Mouse (Mus musculus) heart, embryonic 12.5 days (tissue): ENCODE data around the gene Ina. TPM values are rescaled to one million over a fixed set of nuclear protein-coding genes. Genes with fewer than 3 reads are reported as not detected.
"Not testable (repeated sequence)": the region's sequence is repeated elsewhere in the genome, so short reads cannot be mapped to it uniquely, and the experiment has no call there.

Experiments
- ATAC-seq: fragments of 200-750 bp; cut with Nextera tagmentation; 2 replicates; pipeline ENCODE4 v1.8.0; 2017; ENCODE audit warnings: moderate TSS enrichment, moderate library complexity; ENCODE audit not compliant: insufficient number of reproducible peaks, low FRiP score
- H3K27ac ChIP-seq: fragments of 300-500 bp; sonication (generic); 2 replicates; pipeline ENCODE4 v1.5.1; 2016; ENCODE audit warnings: mild to moderate bottlenecking, moderate library complexity; ENCODE audit not compliant: poor library complexity, severe bottlenecking
- H3K27me3 ChIP-seq: fragments of 300-500 bp; sonication (generic); replicated peaks from 2 replicates; pipeline ENCODE4 v1.6.1; 2016; ENCODE audit warnings: mild to moderate bottlenecking, moderate library complexity
- H3K36me3 ChIP-seq: fragments of 300-500 bp; sonication (generic); 2 replicates; pipeline ENCODE4 v1.6.1; 2016; ENCODE audit warnings: mild to moderate bottlenecking, moderate library complexity
- H3K4me1 ChIP-seq: fragments of 300-500 bp; sonication (generic); replicated peaks from 2 replicates; pipeline ENCODE4 v1.6.1; 2016; ENCODE audit warnings: mild to moderate bottlenecking
- H3K4me2 ChIP-seq: fragments of 300-500 bp; sonication (generic); 2 replicates; pipeline ENCODE4 v1.6.1; 2016; ENCODE audit warnings: mild to moderate bottlenecking, moderate library complexity
- H3K4me3 ChIP-seq: fragments of 300-500 bp; sonication (generic); 2 replicates; pipeline ENCODE4 v1.5.1; 2016; ENCODE audit warnings: mild to moderate bottlenecking
- H3K9ac ChIP-seq: fragments of 300-500 bp; sonication (generic); 2 replicates; pipeline ENCODE4 v1.6.1; 2016; ENCODE audit warnings: mild to moderate bottlenecking, moderate library complexity
- H3K9me3 ChIP-seq: fragments of 300-500 bp; sonication (generic); replicated peaks from 2 replicates; pipeline ENCODE4 v1.6.1; 2016; ENCODE audit warnings: mild to moderate bottlenecking, moderate library complexity
- WGBS: fragments of 180-500 bp; shearing (Covaris S2); methylation state at CpG from one replicate; pipeline ENCODE4 v1.1.7; 2016; 5-methylcytosine and 5-hydroxymethylcytosine counted together
- polyA plus RNA-seq: library from polyadenylated mRNA; unstranded; fragments of >200 nt; fragmentation: Nextera tagmentation; extraction: Ambion mirVana; gene quantifications from 2 replicates; pipeline ENCODE4 v1.2.1, GENCODE M21; 2016

The Ina gene
- polyA plus RNA-seq, 1 experiment from 2014 or later, result 0.86 TPM

GRCm38 (mm10) chr19:46987646-46988045 is 26.9 kb upstream of the Ina start:
- H3K9me3 ChIP-seq, result no peaks in the 10 kb centered on the region
- H3K36me3 ChIP-seq, result no peaks in the 10 kb centered on the region
- peaks cover 30% of the 10 kb centered on the region for H3K4me1 ChIP-seq
- H3K27me3 ChIP-seq, result no peaks in the 10 kb centered on the region
- no peak overlapping the region for H3K9ac ChIP-seq
- ATAC-seq, result no peak
- WGBS, result 67% methylated on average over 6 of the region's 6 CpGs
- H3K27ac ChIP-seq, result no peak overlapping the region
- no peak overlapping the region for H3K4me2 ChIP-seq
- no peak overlapping the region for H3K4me3 ChIP-seq

GRCm38 (mm10) chr19:46988231-46989087 is 26.0 kb upstream of the Ina start:
- no peak overlapping the region; the same call in 1 of the 2 replicates for H3K4me2 ChIP-seq
- 0 out of 2 replicates have a peak overlapping the region, but pooled peaks have one; percentile 18 for H3K27ac ChIP-seq
- H3K27me3 ChIP-seq, result no peaks in the 10 kb centered on the region
- 65% methylated on average over 16 of the region's 16 CpGs for WGBS
- no peak overlapping the region for H3K9ac ChIP-seq
- H3K4me1 ChIP-seq, result peaks cover 27% of the 10 kb centered on the region
- no peaks in the 10 kb centered on the region for H3K36me3 ChIP-seq
- no peaks in the 10 kb centered on the region for H3K9me3 ChIP-seq
- ATAC-seq, result peak; percentile 87
- H3K4me3 ChIP-seq, result no peak overlapping the region

- no peaks in the 10 kb centered on the region for H3K27me3 ChIP-seq
- WGBS, result 71% methylated on average over 20 of the region's 20 CpGs
- peaks cover 20% of the 10 kb centered on the region for H3K4me1 ChIP-seq
- H3K27ac ChIP-seq, result no peak overlapping the region
- H3K4me2 ChIP-seq, result no peak overlapping the region
- no peak overlapping the region for H3K4me3 ChIP-seq
- no peak for ATAC-seq
- H3K9me3 ChIP-seq, result no peaks in the 10 kb centered on the region
- H3K9ac ChIP-seq, result no peak overlapping the region
- H3K36me3 ChIP-seq, result no peaks in the 10 kb centered on the region
Measured at GRCm38 (mm10) chr19:46989479-46990152, 24.9 kb upstream of the Ina start.

GRCm38 (mm10) chr19:46990153-46990518 is 24.4 kb upstream of the Ina start:
- no peak overlapping the region for H3K4me3 ChIP-seq
- H3K4me2 ChIP-seq, result no peak overlapping the region
- no peak overlapping the region for H3K9ac ChIP-seq
- H3K27me3 ChIP-seq, result no peaks in the 10 kb centered on the region
- no peak overlapping the region for H3K27ac ChIP-seq
- WGBS, result 85% methylated on average over 3 of the region's 3 CpGs
- no peaks in the 10 kb centered on the region for H3K9me3 ChIP-seq
- H3K36me3 ChIP-seq, result no peaks in the 10 kb centered on the region
- peaks cover 20% of the 10 kb centered on the region for H3K4me1 ChIP-seq
- ATAC-seq, result no peak

- WGBS, result 78% methylated on average over 8 of the region's 8 CpGs
- not testable (repeated sequence) for H3K4me3 ChIP-seq, H3K27ac ChIP-seq, H3K9me3 ChIP-seq, ATAC-seq, H3K36me3 ChIP-seq, H3K27me3 ChIP-seq, H3K4me2 ChIP-seq, H3K9ac ChIP-seq
- peaks cover 20% of the 10 kb centered on the region for H3K4me1 ChIP-seq
Measured at GRCm38 (mm10) chr19:46990625-46991024, 23.9 kb upstream of the Ina start.

- Histone ChIP-seq H3K27ac (no peak overlapping the region), H3K36me3 (no peaks in the 10 kb centered on the region), H3K9ac (no peak overlapping the region), H3K4me1 (peaks cover 20% of the 10 kb centered on the region), H3K9me3 (no peaks in the 10 kb centered on the region), H3K4me3 (no peak overlapping the region), H3K27me3 (no peaks in the 10 kb centered on the region), H3K4me2 (no peak overlapping the region)
- ATAC-seq, result 0 out of 2 replicates have a peak, but pooled peaks have one; percentile 38
- WGBS, result 16% methylated on average over 5 of the region's 5 CpGs
Measured at GRCm38 (mm10) chr19:46991145-46991544, 23.4 kb upstream of the Ina start.

DNA sequence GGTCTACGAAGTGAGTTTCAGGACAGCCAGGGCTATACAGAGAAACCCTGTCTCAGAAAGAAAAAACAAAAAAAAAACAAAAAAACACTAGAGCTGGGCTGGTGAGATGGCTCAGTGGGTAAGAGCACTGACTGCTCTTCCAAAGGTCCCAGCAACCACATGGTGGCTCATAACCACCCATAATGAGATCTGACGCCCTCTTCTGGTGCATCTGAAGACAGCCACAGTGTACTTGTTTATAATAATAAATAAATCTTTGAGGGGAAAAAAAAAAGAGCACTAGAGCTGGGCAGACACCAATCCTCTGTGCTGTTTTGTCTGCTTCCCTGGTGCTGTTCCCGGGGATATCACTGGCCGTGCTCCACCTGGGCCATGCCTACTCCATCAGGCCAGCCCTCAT is 22.2 kb upstream of the Ina start:
- 56% methylated on average over 4 of the region's 4 CpGs for WGBS
- ATAC-seq, result not testable (repeated sequence)

DNA sequence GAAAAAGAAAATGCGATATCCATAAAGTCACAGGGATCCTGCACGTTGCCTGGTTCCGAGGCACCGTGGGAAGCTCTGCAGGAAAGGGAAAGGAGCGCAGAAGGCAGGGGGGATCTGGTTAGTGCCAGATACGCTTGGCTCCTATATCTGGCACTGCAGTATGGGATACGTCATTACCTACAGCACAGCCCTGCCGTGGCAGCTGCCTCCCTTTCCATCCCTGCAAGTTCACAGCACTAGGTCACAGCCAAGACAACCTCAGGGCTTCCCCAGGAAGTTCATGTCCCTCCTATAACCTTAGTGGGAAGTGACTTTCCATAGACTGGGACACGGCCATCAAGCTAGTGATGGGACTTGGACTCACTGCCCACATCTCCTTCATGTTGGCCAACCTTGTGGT is 18.4 kb upstream of the Ina start:
- Histone ChIP-seq H3K4me3 (no peak overlapping the region), H3K36me3 (no peaks in the 10 kb centered on the region), H3K4me1 (no peaks in the 10 kb centered on the region), H3K9ac (no peak overlapping the region), H3K27me3 (no peaks in the 10 kb centered on the region), H3K4me2 (no peak overlapping the region), H3K9me3 (no peaks in the 10 kb centered on the region), H3K27ac (no peak overlapping the region)
- ATAC-seq, result no peak
- 69% methylated on average over 9 of the region's 9 CpGs for WGBS

More for the DNA sequence above, 22.2 kb upstream of the Ina start:
- H3K9me3 ChIP-seq, H3K36me3 ChIP-seq, H3K4me2 ChIP-seq, H3K9ac ChIP-seq, H3K27ac ChIP-seq, H3K4me3 ChIP-seq, H3K27me3 ChIP-seq: not testable (repeated sequence)
- H3K4me1 ChIP-seq, result peaks cover 16% of the 10 kb centered on the region

- no peak overlapping the region for H3K4me2 ChIP-seq
- H3K27ac ChIP-seq, result no peak overlapping the region
- WGBS, result 72% methylated on average over 8 of the region's 8 CpGs
- no peaks in the 10 kb centered on the region for H3K4me1 ChIP-seq
- no peaks in the 10 kb centered on the region for H3K36me3 ChIP-seq
- no peaks in the 10 kb centered on the region for H3K9me3 ChIP-seq
- H3K27me3 ChIP-seq, result no peaks in the 10 kb centered on the region
- no peak for ATAC-seq
- no peak overlapping the region for H3K4me3 ChIP-seq
- H3K9ac ChIP-seq, result no peak overlapping the region
Measured at GRCm38 (mm10) chr19:46998168-46998870, 16.2 kb upstream of the Ina start.

GRCm38 (mm10) chr19:46998953-46999352 is 15.5 kb upstream of the Ina start:
- ATAC-seq, result no peak
- WGBS, result 74% methylated on average over 4 of the region's 4 CpGs
- no peak overlapping the region for H3K9ac ChIP-seq
- H3K4me2 ChIP-seq, result no peak overlapping the region
- H3K4me1 ChIP-seq, result no peaks in the 10 kb centered on the region
- no peak overlapping the region for H3K27ac ChIP-seq
- H3K36me3 ChIP-seq, result no peaks in the 10 kb centered on the region
- no peak overlapping the region for H3K4me3 ChIP-seq
- no peaks in the 10 kb centered on the region for H3K27me3 ChIP-seq
- H3K9me3 ChIP-seq, result no peaks in the 10 kb centered on the region

DNA sequence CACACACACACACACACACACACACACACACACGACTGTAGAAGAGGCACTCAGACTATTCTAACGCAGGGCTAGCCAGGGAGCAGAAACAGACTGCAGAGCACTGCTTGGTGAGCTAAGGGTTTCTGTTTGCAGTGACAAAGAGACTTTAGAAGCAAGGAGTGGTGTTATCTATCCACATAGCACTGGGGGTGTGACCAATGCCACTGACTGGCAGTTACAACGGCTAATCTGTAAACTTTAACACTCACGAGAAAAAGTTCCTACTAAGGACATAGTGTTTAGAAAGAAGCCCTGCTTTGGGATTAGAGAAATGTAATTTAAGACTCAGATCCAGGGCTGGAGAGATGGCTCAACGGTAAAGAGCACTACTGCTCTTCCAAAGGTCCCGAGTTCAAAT is 14.7 kb upstream of the Ina start:
- Histone ChIP-seq H3K4me1 (no peaks in the 10 kb centered on the region), H3K4me3 (no peak overlapping the region), H3K27me3 (0 out of 2 replicates have a peak, but pooled peaks cover 1% of the 10 kb centered on the region), H3K36me3 (no peaks in the 10 kb centered on the region), H3K27ac (no peak overlapping the region), H3K9ac (no peak overlapping the region), H3K9me3 (no peaks in the 10 kb centered on the region), H3K4me2 (no peak overlapping the region)
- WGBS, result 62% methylated on average over 6 of the region's 6 CpGs
- ATAC-seq, result no peak
